Mouse (Mus musculus) erythroblast, embryonic 14.5 days (primary cell): ENCODE results near the gene Bcas1.

Experiments used
- GATA1 ChIP-seq: IDR thresholded peaks from 2 replicates; pipeline ENCODE4 v1.6.1; 2012; ENCODE audit warnings: low read length, inconsistent platforms, mixed read lengths
- TAL1 ChIP-seq: IDR thresholded peaks from 3 replicates; pipeline ENCODE4 v1.6.1; 2012; ENCODE audit warnings: low read length, inconsistent platforms, mixed read lengths

DNA sequence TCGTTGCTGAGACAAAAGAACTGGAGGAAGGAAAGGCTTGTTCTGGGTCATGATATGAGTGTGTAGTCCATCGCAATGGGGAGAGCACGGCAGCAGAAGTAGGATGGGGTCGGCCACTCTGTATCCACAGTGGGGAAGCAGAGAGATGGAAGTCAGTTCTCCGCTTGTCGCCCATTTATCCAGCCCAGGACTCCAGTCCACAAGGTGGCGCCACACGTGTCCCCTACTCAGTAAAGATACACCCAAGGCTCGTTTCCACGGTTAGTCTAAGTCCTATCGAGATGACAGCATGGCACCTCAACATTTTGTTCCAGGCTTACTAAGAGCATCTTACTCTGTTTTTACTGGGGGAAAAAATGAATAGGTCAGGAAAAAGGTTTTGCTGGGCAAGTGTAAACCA is 48.6 kb upstream of the Bcas1 start:
- TF ChIP-seq GATA1, result no peak
- no peak for TF ChIP-seq TAL1
